Mouse (Mus musculus) CH12.LX (cell line): ENCODE data around the gene Efnb1. TPM values are rescaled to one million over a fixed set of nuclear protein-coding genes. Genes with fewer than 3 reads are reported as not detected.
A peak's percentile ranks its signal among the peaks of the same experiment; 100 is the strongest.

Experiments used
- DNase-seq: peaks from one replicate; pipeline ENCODE4 v3.0.0-alpha.2; 2013; ENCODE audit errors: extremely low read depth
- H3K27ac ChIP-seq: 2 replicates; pipeline ENCODE4 v1.5.1; 2012; ENCODE audit warnings: low read depth, mild to moderate bottlenecking, control low read depth, moderate library complexity; ENCODE audit not compliant: insufficient read depth
- H3K27me3 ChIP-seq: replicated peaks from 2 replicates; pipeline ENCODE3; 2012; ENCODE audit warnings: inconsistent platforms
- H3K36me3 ChIP-seq, 2 experiments: replicated peaks in 1 of 2; 2 replicates each; pipeline versions ENCODE3 to v1.6.1; 2012; ENCODE audit warnings: inconsistent platforms in 1 of 2, low read length in 1 of 2, mild to moderate bottlenecking in 1 of 2, mixed read lengths in 1 of 2, moderate library complexity in 1 of 2; ENCODE audit not compliant: control insufficient read depth in 1 of 2, insufficient read depth in 1 of 2
- H3K4me1 ChIP-seq, 2 experiments: 2 replicates each; pipeline ENCODE4 v1.6.1; 2012; ENCODE audit warnings: inconsistent platforms in 1 of 2, moderate library complexity in 1 of 2; ENCODE audit not compliant: insufficient read depth in 2 of 2, control insufficient read depth in 1 of 2
- H3K4me2 ChIP-seq: 2 replicates; pipeline ENCODE4 v1.6.1; 2012; ENCODE audit warnings: low read depth, mild to moderate bottlenecking, control low read depth; ENCODE audit not compliant: poor library complexity, insufficient read depth, severe bottlenecking
- H3K4me3 ChIP-seq, 3 experiments: fragments of 150-350 bp in 1 of 3; sonication (generic) in 1 of 3; replicated peaks in 1 of 3; 2 replicates each; pipeline versions ENCODE3 to v1.5.1; 2011 to 2012; ENCODE audit warnings: low read depth in 2 of 3, low read length in 2 of 3, mild to moderate bottlenecking in 2 of 3, moderate library complexity in 2 of 3, control low read depth in 1 of 3, improper control_type of control experiment in 1 of 3, inconsistent platforms in 1 of 3, mixed read lengths in 1 of 3; ENCODE audit not compliant: poor library complexity in 1 of 3
- H3K79me2 ChIP-seq: replicated peaks from 2 replicates; pipeline ENCODE4 v1.6.1; 2012; ENCODE audit warnings: mild to moderate bottlenecking, moderate library complexity; ENCODE audit not compliant: control insufficient read depth, poor library complexity, insufficient read depth, severe bottlenecking; ENCODE audit errors: extremely low read depth
- H3K9ac ChIP-seq: 2 replicates; pipeline ENCODE4 v1.6.1; 2012; ENCODE audit warnings: low read depth, mild to moderate bottlenecking, control low read depth, moderate library complexity; ENCODE audit not compliant: insufficient read depth
- H3K9me3 ChIP-seq: replicated peaks from 2 replicates; pipeline ENCODE3; 2012; ENCODE audit warnings: low read length, inconsistent platforms, mixed read lengths
- BHLHE40 ChIP-seq: IDR thresholded peaks from 2 replicates; pipeline ENCODE4 v1.6.1; 2011; ENCODE audit warnings: mild to moderate bottlenecking, low read depth, low read length, improper control_type of control experiment
- CHD1 ChIP-seq: IDR thresholded peaks from 2 replicates; pipeline ENCODE4 v1.6.1; 2012; ENCODE audit warnings: low read depth, low read length, improper control_type of control experiment, inconsistent platforms
- CHD2 ChIP-seq: IDR thresholded peaks from 2 replicates; pipeline ENCODE4 v1.6.1; 2011; ENCODE audit warnings: low read length, improper control_type of control experiment
- CTCF ChIP-seq, 2 experiments: IDR thresholded peaks in 1 of 2; conservative IDR thresholded peaks in 1 of 2; 2 replicates each; pipeline ENCODE4 v1.5.1; 2011 to 2012; ENCODE audit warnings: low read depth in 2 of 2, low read length in 2 of 2, improper control_type of control experiment in 1 of 2, inconsistent platforms in 1 of 2, mild to moderate bottlenecking in 1 of 2, moderate library complexity in 1 of 2
- E2F4 ChIP-seq: IDR thresholded peaks from 2 replicates; pipeline ENCODE4 v1.6.1; 2011; ENCODE audit warnings: low read depth, low read length, improper control_type of control experiment; ENCODE audit not compliant: insufficient replicate concordance
- ELF1 ChIP-seq: IDR thresholded peaks from 2 replicates; pipeline ENCODE4 v1.6.1; 2014; ENCODE audit warnings: low read depth, mild to moderate bottlenecking, inconsistent platforms, low read length, improper control_type of control experiment
- EP300 ChIP-seq: IDR thresholded peaks from 2 replicates; pipeline ENCODE4 v1.6.1; 2011; ENCODE audit warnings: low read length, improper control_type of control experiment
- GABPA ChIP-seq: IDR thresholded peaks from 2 replicates; pipeline ENCODE4 v1.6.1; 2012; ENCODE audit warnings: low read depth, low read length, improper control_type of control experiment, inconsistent platforms; ENCODE audit not compliant: insufficient replicate concordance
- HCFC1 ChIP-seq: IDR thresholded peaks from 2 replicates; pipeline ENCODE4 v1.6.1; 2012; ENCODE audit warnings: low read depth, mild to moderate bottlenecking, inconsistent platforms, low read length, improper control_type of control experiment
- IRF4 ChIP-seq: IDR thresholded peaks from 2 replicates; pipeline ENCODE4 v1.6.1; 2014; ENCODE audit warnings: low read depth, mild to moderate bottlenecking, inconsistent platforms, low read length, improper control_type of control experiment
- JUN ChIP-seq: IDR thresholded peaks from 2 replicates; pipeline ENCODE4 v1.6.1; 2011; ENCODE audit warnings: low read depth, mild to moderate bottlenecking, low read length, improper control_type of control experiment, moderate library complexity; ENCODE audit not compliant: insufficient read depth
- JUND ChIP-seq: conservative IDR thresholded peaks from 2 replicates; pipeline ENCODE4 v1.6.1; 2011; ENCODE audit warnings: low read depth, low read length, improper control_type of control experiment
- KAT2A ChIP-seq: IDR thresholded peaks from 2 replicates; pipeline ENCODE4 v1.6.1; 2012; ENCODE audit warnings: low read length, improper control_type of control experiment, inconsistent platforms; ENCODE audit not compliant: insufficient replicate concordance
- MAFK ChIP-seq: IDR thresholded peaks from 2 replicates; pipeline ENCODE4 v1.6.1; 2011; ENCODE audit warnings: low read length, improper control_type of control experiment; ENCODE audit not compliant: insufficient replicate concordance
- MAX ChIP-seq: IDR thresholded peaks from 2 replicates; pipeline ENCODE4 v1.6.1; 2011; ENCODE audit warnings: low read length, improper control_type of control experiment
- MAZ ChIP-seq: IDR thresholded peaks from 2 replicates; pipeline ENCODE4 v1.6.1; 2012; ENCODE audit warnings: low read depth, mild to moderate bottlenecking, inconsistent platforms, low read length, improper control_type of control experiment, moderate library complexity
- MEF2A ChIP-seq: IDR thresholded peaks from 2 replicates; pipeline ENCODE4 v1.6.1; 2014; ENCODE audit warnings: low read depth, mild to moderate bottlenecking, inconsistent platforms, low read length, improper control_type of control experiment, borderline replicate concordance
- MXI1 ChIP-seq: IDR thresholded peaks from 2 replicates; pipeline ENCODE4 v1.6.1; 2011; ENCODE audit warnings: mild to moderate bottlenecking, low read depth, low read length, improper control_type of control experiment
- MYC ChIP-seq: IDR thresholded peaks from 2 replicates; pipeline ENCODE4 v1.6.1; 2011; ENCODE audit warnings: low read depth, mild to moderate bottlenecking, improper control_type of control experiment, low read length
- NRF1 ChIP-seq: IDR thresholded peaks from 2 replicates; pipeline ENCODE4 v1.6.1; 2014; ENCODE audit warnings: low read depth, mild to moderate bottlenecking, inconsistent platforms, low read length, improper control_type of control experiment, moderate library complexity
- PAX5 ChIP-seq: IDR thresholded peaks from 2 replicates; pipeline ENCODE4 v1.6.1; 2012; ENCODE audit warnings: low read length, inconsistent platforms, mixed read lengths
- POLR2A ChIP-seq: IDR thresholded peaks from 2 replicates; pipeline ENCODE4 v1.6.1; 2011; ENCODE audit warnings: low read depth, mild to moderate bottlenecking, improper control_type of control experiment, low read length
- POLR2AphosphoS2 ChIP-seq: IDR thresholded peaks from 2 replicates; pipeline ENCODE4 v1.6.1; 2011; ENCODE audit warnings: low read depth, low read length, improper control_type of control experiment
- RAD21 ChIP-seq: IDR thresholded peaks from 2 replicates; pipeline ENCODE4 v1.6.1; 2011; ENCODE audit warnings: low read depth, mild to moderate bottlenecking, low read length, improper control_type of control experiment, moderate library complexity
- RCOR1 ChIP-seq: conservative IDR thresholded peaks from 2 replicates; pipeline ENCODE4 v1.6.1; 2012; ENCODE audit warnings: low read depth, mild to moderate bottlenecking, inconsistent platforms, low read length, improper control_type of control experiment
- SIN3A ChIP-seq: IDR thresholded peaks from 2 replicates; pipeline ENCODE4 v1.6.1; 2012; ENCODE audit warnings: low read length, improper control_type of control experiment, inconsistent platforms
- SMC3 ChIP-seq: IDR thresholded peaks from 2 replicates; pipeline ENCODE4 v1.6.1; 2011; ENCODE audit warnings: low read depth, low read length, improper control_type of control experiment
- TBP ChIP-seq: conservative IDR thresholded peaks from 2 replicates; pipeline ENCODE4 v1.6.1; 2011; ENCODE audit warnings: low read depth, low read length, improper control_type of control experiment
- TCF12 ChIP-seq: IDR thresholded peaks from 2 replicates; pipeline ENCODE4 v1.6.1; 2014; ENCODE audit warnings: low read depth, mild to moderate bottlenecking, inconsistent platforms, low read length, improper control_type of control experiment
- UBTF ChIP-seq: IDR thresholded peaks from 2 replicates; pipeline ENCODE4 v1.6.1; 2012; ENCODE audit warnings: low read depth, mild to moderate bottlenecking, inconsistent platforms, low read length, improper control_type of control experiment, moderate library complexity
- USF2 ChIP-seq: conservative IDR thresholded peaks from 2 replicates; pipeline ENCODE4 v1.6.1; 2011; ENCODE audit warnings: low read depth, low read length, improper control_type of control experiment
- ZC3H11A ChIP-seq: IDR thresholded peaks from 2 replicates; pipeline ENCODE4 v1.6.1; 2012; ENCODE audit warnings: low read depth, mild to moderate bottlenecking, inconsistent platforms, low read length, improper control_type of control experiment
- ZKSCAN1 ChIP-seq: IDR thresholded peaks from 2 replicates; pipeline ENCODE4 v1.6.1; 2012; ENCODE audit warnings: low read depth, inconsistent platforms, low read length, improper control_type of control experiment, borderline replicate concordance
- ZMIZ1 ChIP-seq: IDR thresholded peaks from 2 replicates; pipeline ENCODE4 v1.6.1; 2012; ENCODE audit warnings: low read depth, mild to moderate bottlenecking, inconsistent platforms, low read length, improper control_type of control experiment
- ZNF384 ChIP-seq: IDR thresholded peaks from 2 replicates; pipeline ENCODE4 v1.6.1; 2012; ENCODE audit warnings: low read depth, low read length, improper control_type of control experiment, inconsistent platforms
- dilution Hi-C: fragments of 300-500 bp; cut with MboI; formaldehyde crosslinking; loops from 2 replicates; pipeline ENCODE4 v1.14.3; 2020; ENCODE audit warnings: low sequenced_read_pairs; ENCODE audit not compliant: extremely low pct_unique_long_range_greater_than_20kb, extremely low pct_ligation_motif_present
- in situ Hi-C: fragments of 300-500 bp; cut with MboI; formaldehyde crosslinking; loops from 3 replicates; pipeline ENCODE4 v1.14.3; 2019; ENCODE audit warnings: low sequenced_read_pairs, low pct_ligation_motif_present, low pct_unique_long_range_greater_than_20kb, mixed read lengths
- polyA plus RNA-seq: library from polyadenylated mRNA; unstranded; fragments of >175 nt; gene quantifications from 2 replicates; pipeline ENCODE4 v1.2.1, GENCODE M21; 2012; ENCODE audit warnings: low read depth; ENCODE audit not compliant: insufficient read length
- total RNA-seq, 2 experiments: library from RNA; depleted of rRNA; stranded (reverse); fragments of 300-350 nt in 1 of 2; fragments of >200 nt in 1 of 2; gene quantifications; 2 replicates each; pipeline ENCODE4 v1.2.3; 2012 to 2014

Gene Efnb1
- total and polyA plus RNA-seq, 3 experiments, result 1.2 to 1.8 (median 1.4) TPM

DNA sequence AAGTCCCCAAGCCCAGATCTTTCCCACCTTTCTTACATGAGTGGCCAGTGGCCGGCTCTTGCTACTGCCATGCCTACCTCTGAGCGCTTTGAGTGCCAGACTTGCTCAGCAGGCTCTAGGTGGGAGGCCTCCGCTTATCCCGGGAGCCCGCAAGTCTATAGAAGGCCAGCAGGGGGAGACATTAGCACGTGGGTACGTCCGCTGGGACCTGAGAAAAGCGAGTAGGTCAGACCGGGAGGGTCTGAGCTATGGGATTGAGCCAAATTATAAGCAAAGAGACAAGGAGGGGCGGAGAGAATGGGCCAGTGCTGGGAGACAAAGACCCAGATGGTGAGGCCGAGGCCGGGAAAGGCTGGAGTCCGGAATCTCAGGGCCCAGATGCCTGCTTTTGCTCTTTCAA is 1.0 kb upstream of the Efnb1 start:
- Histone ChIP-seq H3K27ac (no peak overlapping the region), H3K4me2 (peak overlapping the region; percentile 91), H3K4me3 (no peak overlapping the region), H3K9ac (no peak overlapping the region), H3K27me3 (no peaks in the 10 kb centered on the region), H3K36me3 (no peaks in the 10 kb centered on the region), H3K4me1 (no peaks in the 10 kb centered on the region), H3K79me2 (no peaks in the 10 kb centered on the region), H3K9me3 (no peaks in the 10 kb centered on the region)
- in situ Hi-C loops, result loop anchor here (10.0 to 25.0 kb wide), 3 partner anchors 277 to 452 kb away; no protein-coding TSS in a partner anchor
- no peak for TF ChIP-seq ZNF384
- TF ChIP-seq POLR2A, result no peak
- TF ChIP-seq MAX, result peak; percentile 39; the same call in 1 of the 2 replicates
- no peak for TF ChIP-seq EP300
- no peak for TF ChIP-seq ELF1
- no peak for TF ChIP-seq HCFC1
- no peak for TF ChIP-seq CHD2
- no peak for TF ChIP-seq JUND
- peak; percentile 85 for TF ChIP-seq RAD21
- TF ChIP-seq BHLHE40, result 0 out of 2 replicates have a peak, but pooled peaks have one; percentile 24
- no peak for TF ChIP-seq UBTF
- no peak for TF ChIP-seq E2F4
- TF ChIP-seq TCF12, result no peak
- TF ChIP-seq CTCF (conservative IDR thresholded peaks at IDR 0.05 in 1 of 2, IDR thresholded peaks at IDR 0.05 in 1 of 2; ENCODE audit: low read depth in 2 of 2, low read length in 2 of 2), result peak; percentile 29 to 76; a peak in 3 of 4 replicates
- TF ChIP-seq MXI1, result no peak
- no peak for TF ChIP-seq ZC3H11A
- TF ChIP-seq NRF1, result no peak
- no peak for TF ChIP-seq GABPA
- TF ChIP-seq POLR2AphosphoS2, result no peak
- TF ChIP-seq SMC3, result peak; percentile 80
- no peak for TF ChIP-seq ZMIZ1
- TF ChIP-seq ZKSCAN1, result no peak
- no peak for TF ChIP-seq MAZ
- TF ChIP-seq PAX5, result no peak
- TF ChIP-seq TBP, result no peak
- no peak for TF ChIP-seq IRF4
- no peak for TF ChIP-seq RCOR1
- no peak for TF ChIP-seq SIN3A
- no peak for TF ChIP-seq JUN
- no peak for TF ChIP-seq MYC
- TF ChIP-seq KAT2A, result no peak
- no peak for TF ChIP-seq USF2
- no peak for TF ChIP-seq MAFK
- no peak for TF ChIP-seq CHD1
- TF ChIP-seq MEF2A, result no peak
- dilution Hi-C loops, result no loop called here
- DNase-seq, result peak; percentile 74
